Mouse (Mus musculus) lung, adult 2 months (tissue): ENCODE data around the gene Traf1.

Experiments
- CTCF ChIP-seq: fragments of 200-500 bp; IDR thresholded peaks from 2 replicates; pipeline ENCODE4 v1.5.1; 2011; ENCODE audit warnings: mild to moderate bottlenecking, low read length, control low read depth; ENCODE audit not compliant: insufficient read depth
- POLR2A ChIP-seq: fragments of 200-500 bp; IDR thresholded peaks from 2 replicates; pipeline ENCODE4 v1.6.1; 2011; ENCODE audit warnings: low read depth, mild to moderate bottlenecking, control low read depth, low read length, borderline replicate concordance; ENCODE audit errors: extremely low read depth

DNA sequence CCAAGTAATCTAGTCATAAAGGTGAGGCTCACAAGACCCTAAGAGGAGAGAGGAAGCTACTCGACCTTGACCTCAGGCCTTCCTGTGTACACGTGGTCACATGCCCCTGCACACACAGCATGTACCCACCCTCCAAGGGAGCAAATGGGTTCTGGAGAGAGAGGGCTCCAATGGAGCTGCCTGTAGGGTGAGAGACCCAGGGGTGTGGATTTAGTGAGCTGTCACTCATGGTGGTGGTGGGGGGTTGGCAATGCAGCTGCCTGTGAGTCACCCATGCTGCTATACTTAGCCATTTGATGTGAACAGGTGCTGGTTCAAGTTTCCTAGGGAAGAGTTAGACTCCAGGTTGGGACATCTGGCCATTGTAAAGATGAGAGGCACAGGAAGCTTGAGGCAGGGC, 41.4 kb downstream of the Traf1 start:
- no peak for TF ChIP-seq CTCF
- TF ChIP-seq POLR2A = no peak
